Mouse (Mus musculus) cerebellum, adult 2 months (tissue): ENCODE results near the gene Papln. TPM values are rescaled to one million over a fixed set of nuclear protein-coding genes. Genes with fewer than 3 reads are reported as not detected.
A peak's percentile ranks its signal among the peaks of the same experiment; 100 is the strongest.

Source experiments
- DNase-seq, 2 experiments: peaks; one replicate each; pipeline ENCODE4 v3.0.0; 2021
- H3K27ac ChIP-seq: fragments of 200-500 bp; 2 replicates; pipeline ENCODE4 v1.5.1; 2012; ENCODE audit warnings: low read length, control low read depth, inconsistent platforms; ENCODE audit not compliant: insufficient read depth
- H3K27me3 ChIP-seq: fragments of 200-500 bp; 2 replicates; pipeline ENCODE4 v1.6.1; 2012; ENCODE audit warnings: inconsistent platforms, mild to moderate bottlenecking, low read length, moderate library complexity; ENCODE audit not compliant: control insufficient read depth, insufficient read depth
- H3K4me1 ChIP-seq: fragments of 200-500 bp; 2 replicates; pipeline ENCODE4 v1.6.1; 2011; ENCODE audit warnings: low read length; ENCODE audit not compliant: control insufficient read depth, insufficient read depth
- H3K4me3 ChIP-seq: fragments of 200-500 bp; replicated peaks from 2 replicates; pipeline ENCODE3; 2011; ENCODE audit warnings: mild to moderate bottlenecking, low read depth, low read length, control low read depth; ENCODE audit not compliant: insufficient read depth
- CTCF ChIP-seq: fragments of 200-500 bp; IDR thresholded peaks from 2 replicates; pipeline ENCODE4 v1.5.1; 2011; ENCODE audit warnings: low read depth, mild to moderate bottlenecking, control low read depth, low read length, moderate library complexity, borderline replicate concordance; ENCODE audit not compliant: insufficient read depth
- POLR2A ChIP-seq: fragments of 200-500 bp; IDR thresholded peaks from 2 replicates; pipeline ENCODE4 v1.6.1; 2011; ENCODE audit warnings: low read length, control low read depth, borderline replicate concordance; ENCODE audit not compliant: insufficient read depth
- WGBS: fragments of 180-500 bp; shearing (Covaris S2); methylation state at CpG from one replicate; pipeline ENCODE4 v1.1.7; 2018; 5-methylcytosine and 5-hydroxymethylcytosine counted together
- polyA plus RNA-seq: library from polyadenylated mRNA; depleted of rRNA; stranded (reverse); fragments of >200 nt; gene quantifications from 2 replicates; pipeline ENCODE4 v1.2.3, GENCODE M21; 2012

Papln gene
- polyA plus RNA-seq, 1 experiment: 0.97 TPM

GRCm38 (mm10) chr12:83789051-83789780 is 25.8 kb downstream of the Papln start:
- Histone ChIP-seq H3K27me3 (no peaks in the 10 kb centered on the region), H3K27ac (no peak overlapping the region), H3K4me3 (no peak overlapping the region), H3K4me1 (peaks cover 9% of the 10 kb centered on the region; the same call in 1 of the 2 replicates)
- TF ChIP-seq CTCF: no peak
- no peak for TF ChIP-seq POLR2A
- DNase-seq: no peak
- WGBS: 57% methylated on average over 17 of the region's 17 CpGs

GRCm38 (mm10) chr12:83789781-83790140 is 26.3 kb downstream of the Papln start:
- no peak overlapping the region for H3K27ac ChIP-seq
- no peak for DNase-seq
- no peak overlapping the region for H3K4me3 ChIP-seq
- peaks cover 9% of the 10 kb centered on the region; the same call in 1 of the 2 replicates for H3K4me1 ChIP-seq
- 31% methylated on average over 4 of the region's 4 CpGs for WGBS
- no peak for TF ChIP-seq POLR2A
- TF ChIP-seq CTCF: no peak
- no peaks in the 10 kb centered on the region for H3K27me3 ChIP-seq

- WGBS: 56% methylated on average over 4 of the region's 4 CpGs
- no peak for DNase-seq
- H3K27ac ChIP-seq: no peak overlapping the region
- H3K4me1 ChIP-seq: peaks cover 9% of the 10 kb centered on the region; the same call in 1 of the 2 replicates
- H3K27me3 ChIP-seq: no peaks in the 10 kb centered on the region
- H3K4me3 ChIP-seq: no peak overlapping the region
- TF ChIP-seq POLR2A (no peak), CTCF (no peak)
Observed at GRCm38 (mm10) chr12:83790749-83791148, 27.3 kb downstream of the Papln start.

- TF ChIP-seq CTCF (no peak), POLR2A (no peak)
- Histone ChIP-seq H3K27me3 (no peaks in the 10 kb centered on the region), H3K4me1 (peaks cover 9% of the 10 kb centered on the region; the same call in 1 of the 2 replicates), H3K27ac (no peak overlapping the region), H3K4me3 (no peak overlapping the region)
- DNase-seq: peak; percentile 46 to 49
- 14% methylated on average over 10 of the region's 10 CpGs for WGBS
Observed at GRCm38 (mm10) chr12:83791737-83792136, 28.3 kb downstream of the Papln start.

- TF ChIP-seq CTCF (no peak), POLR2A (no peak)
- Histone ChIP-seq H3K4me3 (no peak overlapping the region), H3K27ac (no peak overlapping the region), H3K27me3 (no peaks in the 10 kb centered on the region), H3K4me1 (peaks cover 9% of the 10 kb centered on the region; the same call in 1 of the 2 replicates)
- DNase-seq: no peak
- WGBS: 74% methylated on average over 10 of the region's 10 CpGs
Observed at GRCm38 (mm10) chr12:83792706-83793410, 29.4 kb downstream of the Papln start.

- H3K4me1 ChIP-seq: peaks cover 9% of the 10 kb centered on the region; the same call in 1 of the 2 replicates
- WGBS: 46% methylated on average over 2 of the region's 2 CpGs
- no peak overlapping the region for H3K4me3 ChIP-seq
- no peak overlapping the region for H3K27ac ChIP-seq
- no peak for DNase-seq
- no peaks in the 10 kb centered on the region for H3K27me3 ChIP-seq
- no peak for TF ChIP-seq POLR2A
- TF ChIP-seq CTCF: no peak
Observed at GRCm38 (mm10) chr12:83795051-83795450, 31.6 kb downstream of the Papln start.

- Histone ChIP-seq H3K27ac (no peak overlapping the region), H3K27me3 (no peaks in the 10 kb centered on the region), H3K4me1 (peaks cover 9% of the 10 kb centered on the region; the same call in 1 of the 2 replicates), H3K4me3 (no peak overlapping the region)
- WGBS: 51% methylated on average over 7 of the region's 7 CpGs
- TF ChIP-seq POLR2A (no peak), CTCF (no peak)
- no peak for DNase-seq
Observed at GRCm38 (mm10) chr12:83795586-83795985, 32.2 kb downstream of the Papln start.
